Mouse (Mus musculus) megakaryocyte progenitor cell, adult 5-6 weeks (primary cell): ENCODE measurements around the gene Ppp1r11. TPM values are rescaled to one million over a fixed set of nuclear protein-coding genes. Genes with fewer than 3 reads are reported as not detected.
A peak's percentile ranks its signal among the peaks of the same experiment; 100 is the strongest.

ENCODE experiments used
- ATAC-seq: replicated peaks from 2 replicates; pipeline ENCODE4 v1.8.0; 2016; ENCODE audit warnings: mild to moderate bottlenecking, moderate TSS enrichment, inconsistent platforms; ENCODE audit not compliant: poor library complexity
- total RNA-seq, 2 experiments: library from RNA; stranded (forward) in 1 of 2; stranded (reverse) in 1 of 2; fragments of 157-497, 149-512 nt in 1 of 2; fragments of 200-1000 nt in 1 of 2; gene quantifications; 2 replicates each; pipeline versions ENCODE4 v1.2.3 to v1.2.4; 2015 to 2017

Gene Ppp1r11
- total RNA-seq, 2 experiments from 2014 or later = 57.1 to 82.1 TPM

DNA sequence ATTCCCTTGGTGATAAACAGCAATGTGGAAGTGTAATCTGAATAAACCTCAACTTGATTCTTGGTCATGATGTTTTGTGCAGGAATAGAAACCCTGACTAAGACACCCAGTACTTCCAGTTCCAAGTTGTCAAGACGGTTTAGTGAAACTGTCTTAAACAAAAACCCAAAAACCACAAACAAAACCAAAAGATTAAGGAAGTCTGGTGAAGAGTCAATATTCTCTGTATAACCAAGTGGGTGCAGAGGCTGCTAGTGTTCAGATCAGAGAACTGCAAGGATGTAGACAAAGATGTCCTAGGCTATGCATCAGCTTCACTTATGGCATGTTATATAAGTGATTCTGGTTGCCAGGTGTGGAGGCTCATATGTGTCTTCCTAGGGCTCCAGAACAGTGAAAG, 15.3 kb upstream of the Ppp1r11 start:
- peak; percentile 64 for ATAC-seq

DNA sequence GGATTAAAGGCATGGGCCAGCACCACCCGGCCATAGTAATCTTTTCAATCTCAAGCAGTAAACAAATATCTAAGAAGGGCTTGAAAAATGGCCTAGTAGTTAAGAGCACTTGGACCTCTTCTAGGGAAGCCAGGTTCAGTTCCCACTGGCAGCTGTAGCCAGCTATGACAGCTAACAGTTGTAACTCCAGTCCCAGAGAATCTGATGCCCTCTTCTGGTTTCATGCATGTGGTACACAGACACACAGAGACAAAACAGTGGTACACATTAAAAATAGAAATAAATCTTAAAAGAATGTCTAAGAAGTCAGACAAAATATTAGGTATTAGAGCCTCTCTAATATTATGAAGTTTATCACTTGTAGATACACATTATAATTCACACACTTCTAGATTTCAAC, 9.6 kb upstream of the Ppp1r11 start:
- ATAC-seq = no peak

DNA sequence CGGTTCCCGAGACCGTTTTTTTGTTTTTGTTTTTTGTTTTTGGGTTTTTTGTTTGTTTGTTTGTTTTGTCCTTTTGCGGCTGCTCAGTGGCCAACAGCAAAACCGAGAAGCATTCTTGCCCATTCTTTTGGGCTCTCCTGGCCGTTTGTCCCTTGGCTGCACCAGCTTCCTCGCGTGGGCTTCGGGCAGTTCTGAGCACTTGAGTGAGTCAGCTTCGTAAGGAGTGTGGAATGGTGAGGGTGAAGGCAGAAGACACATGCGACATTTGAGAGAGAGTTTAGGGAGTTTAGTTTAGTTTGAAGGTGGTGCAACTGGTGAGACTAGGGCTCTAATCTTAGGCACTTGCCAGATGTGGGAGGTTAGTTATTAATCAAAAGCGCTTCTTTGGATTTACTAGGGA, 7.3 kb upstream of the Ppp1r11 start:
- 0 out of 2 replicates have a peak, but pooled peaks have one; percentile 13 for ATAC-seq

DNA sequence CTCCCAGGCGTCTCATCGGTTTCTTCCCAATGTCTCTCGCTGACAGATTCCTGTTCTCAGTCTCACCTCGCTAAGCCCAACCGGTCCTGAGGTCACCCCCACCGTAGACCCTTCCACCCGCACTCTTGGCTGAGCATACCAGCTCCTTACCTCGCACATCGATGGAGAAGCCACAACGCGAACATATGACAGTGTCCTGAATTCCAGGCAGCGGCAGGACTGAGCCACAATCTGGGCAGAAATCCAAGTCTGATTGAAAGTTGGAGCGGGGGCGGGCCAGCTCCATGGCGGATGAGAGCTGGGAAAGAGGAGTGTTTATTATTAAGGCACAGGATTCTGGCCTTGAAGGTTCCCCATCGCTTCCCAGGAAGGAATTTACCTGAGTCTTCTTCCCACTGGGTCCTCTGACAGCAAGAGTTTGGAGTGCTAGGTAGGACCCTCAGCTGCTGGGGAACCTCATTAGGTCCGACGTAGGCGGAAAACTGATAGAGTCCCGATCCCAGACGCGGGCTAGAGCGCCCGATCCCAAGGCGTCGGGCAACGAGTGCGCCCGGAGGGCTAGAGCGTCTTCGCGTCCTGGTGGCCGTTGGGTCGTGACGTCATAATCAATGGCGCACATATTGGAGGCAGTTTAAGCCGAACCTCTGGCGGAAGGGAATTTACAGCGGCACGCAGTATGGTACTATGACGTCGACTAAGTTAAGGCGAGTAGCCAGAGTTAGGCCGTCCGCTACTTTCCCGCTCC, 6.6 kb upstream of the Ppp1r11 start, which contains the start of the genes Znrd1 and Znrd1as:
TSS of gene Znrd1 (minus strand) at position 561 of the 745 bp plus-strand sequence.
TSS of gene Znrd1as (plus strand) at position 594 of the 745 bp plus-strand sequence.
- ATAC-seq = peak; percentile 99

DNA sequence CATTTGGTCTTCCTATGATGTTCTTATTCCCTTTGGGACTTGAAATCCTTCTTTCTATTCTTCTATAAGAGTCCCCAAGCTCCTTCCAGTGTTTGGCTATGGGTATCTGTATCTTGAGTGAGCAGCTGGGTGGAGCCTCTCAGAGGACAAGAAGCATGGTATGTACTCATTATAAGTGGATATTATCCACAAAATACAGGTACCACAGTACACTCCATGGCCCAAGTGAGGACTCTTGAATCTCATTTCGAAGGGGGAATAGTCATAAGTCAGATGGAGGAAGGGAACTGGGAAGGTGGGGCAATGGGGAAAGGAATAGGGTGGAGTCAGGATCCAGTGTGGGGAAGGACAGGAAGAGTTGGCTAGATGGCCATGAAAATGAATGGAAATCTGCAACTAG, 1.5 kb upstream of the Ppp1r11 start:
- ATAC-seq = no peak

DNA sequence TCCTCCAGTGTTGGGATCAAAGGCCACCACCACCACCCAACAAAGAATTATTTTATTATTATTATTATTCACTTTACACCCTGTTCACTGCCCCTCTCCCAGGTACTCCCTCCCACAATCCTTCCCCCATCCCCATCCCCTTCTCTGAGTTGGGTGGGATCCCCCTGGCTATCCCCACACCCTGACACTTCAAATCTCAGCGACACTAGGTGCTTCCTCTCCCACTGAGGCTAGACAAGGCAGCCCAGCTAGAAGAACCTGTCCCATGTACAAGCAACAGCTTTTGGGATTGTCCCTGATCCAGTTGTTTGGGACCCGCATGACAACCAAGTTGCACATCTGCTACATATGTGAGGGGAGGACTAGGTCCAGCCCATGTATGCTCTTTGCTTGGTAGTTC, 1.1 kb upstream of the Ppp1r11 start:
- ATAC-seq = no peak

DNA sequence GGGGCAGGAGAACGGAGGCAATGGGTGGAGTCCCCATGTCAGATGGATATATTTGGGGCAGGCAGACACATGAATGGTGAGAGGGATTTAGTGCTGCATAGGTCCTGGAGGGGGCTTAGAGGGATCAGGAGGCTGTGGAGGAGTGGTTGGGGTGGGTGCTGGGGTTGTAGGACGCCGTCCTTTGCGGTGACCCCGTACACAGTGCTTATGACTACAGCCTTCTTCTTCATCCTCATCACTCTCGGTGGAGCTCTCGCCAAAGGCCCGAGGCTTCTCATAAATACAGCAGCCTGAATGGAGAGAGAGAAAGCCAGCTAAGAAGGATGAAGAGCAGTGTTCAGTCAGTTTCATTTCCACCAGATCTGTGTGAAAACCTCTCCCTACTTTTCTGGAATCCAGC, 2.3 kb downstream of the Ppp1r11 start:
- ATAC-seq = no peak

DNA sequence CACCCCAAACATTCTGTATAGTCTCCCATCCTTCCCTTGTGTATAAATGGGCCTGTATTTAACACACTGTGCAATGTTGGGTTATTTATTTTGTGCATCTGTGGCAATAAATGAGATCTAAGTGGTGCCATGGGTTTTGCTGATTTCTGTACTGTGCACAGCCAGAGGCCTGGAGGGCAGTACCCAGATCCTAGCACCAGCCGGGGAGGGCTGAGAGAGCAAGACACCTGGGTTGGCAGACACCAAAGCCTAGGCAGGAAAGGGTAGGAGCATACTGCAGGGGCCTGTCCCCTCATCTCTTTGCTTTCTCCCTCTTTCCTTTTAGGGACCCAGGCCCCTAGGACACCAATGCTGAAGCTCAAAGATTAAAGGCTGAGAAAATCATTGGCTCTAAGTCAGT, 3.3 kb downstream of the Ppp1r11 start:
- ATAC-seq = no peak

DNA sequence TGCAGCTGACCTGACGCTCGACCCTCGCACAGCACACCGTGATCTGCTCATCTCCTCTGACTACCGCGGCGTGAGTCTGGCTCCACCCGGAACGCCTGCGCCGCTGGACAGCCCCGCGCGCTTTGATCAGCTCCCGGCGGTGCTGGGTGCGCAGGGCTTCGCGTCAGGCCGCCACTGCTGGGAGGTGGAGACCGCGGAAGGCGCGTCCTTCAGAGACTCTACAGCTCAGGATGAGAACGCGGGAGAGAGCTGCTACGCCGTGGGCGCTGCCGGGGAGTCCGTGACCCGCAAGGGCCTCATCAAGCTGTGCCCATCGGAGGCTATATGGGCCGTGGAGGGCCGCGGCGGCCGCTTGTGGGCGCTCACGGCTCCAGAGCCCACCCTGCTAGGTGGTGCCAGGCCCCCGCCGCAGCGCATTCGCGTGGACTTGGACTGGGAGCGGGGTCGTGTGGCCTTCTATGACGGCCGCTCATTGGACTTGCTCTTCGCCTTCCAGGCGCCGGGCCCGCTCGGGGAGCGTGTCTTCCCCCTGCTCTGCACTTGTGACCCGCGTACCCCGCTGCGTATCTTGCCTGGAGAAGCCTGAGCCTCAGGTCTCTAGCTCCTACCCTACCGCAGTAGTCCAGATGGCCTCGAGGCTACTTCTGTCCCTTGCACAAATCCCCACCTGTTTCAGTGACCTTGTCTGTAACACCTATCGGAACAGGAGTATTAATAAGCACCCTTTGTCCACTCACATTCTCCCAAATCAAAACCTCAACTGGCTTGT, 4.3 kb downstream of the Ppp1r11 start:
- peak; percentile 7; the same call in 1 of the 2 replicates for ATAC-seq

DNA sequence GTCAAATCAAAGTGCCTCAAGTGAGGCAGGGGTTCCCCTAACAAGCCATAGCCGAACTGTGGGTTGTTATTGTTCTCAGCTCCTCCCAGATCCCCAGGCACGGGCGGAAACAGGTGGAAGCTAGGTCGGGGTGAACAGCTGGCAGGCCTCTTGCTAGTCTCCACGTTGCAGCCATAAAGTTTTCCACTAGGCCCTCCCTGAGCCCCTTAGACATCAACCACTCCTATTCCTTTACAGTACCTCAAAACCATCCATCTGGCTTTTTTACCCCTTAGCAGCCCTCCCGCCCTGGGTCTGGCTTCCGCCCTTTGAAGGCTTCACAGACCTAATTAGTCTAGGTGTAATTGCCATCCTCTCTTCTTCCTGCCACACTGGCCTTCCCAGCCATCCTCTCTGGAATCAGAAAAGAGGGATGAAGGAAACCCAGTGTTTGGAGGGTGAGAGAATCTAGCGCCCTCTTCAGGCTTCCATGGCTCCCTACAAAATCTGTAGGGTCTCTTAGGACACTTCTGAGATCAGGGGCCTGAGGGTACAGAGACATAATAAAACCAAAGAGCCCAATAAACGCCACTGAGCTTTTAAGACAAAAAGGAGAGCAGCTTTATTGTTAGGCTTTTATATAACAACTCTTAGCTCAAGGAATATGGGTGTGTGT, 7.3 kb downstream of the Ppp1r11 start:
- ATAC-seq = no peak

DNA sequence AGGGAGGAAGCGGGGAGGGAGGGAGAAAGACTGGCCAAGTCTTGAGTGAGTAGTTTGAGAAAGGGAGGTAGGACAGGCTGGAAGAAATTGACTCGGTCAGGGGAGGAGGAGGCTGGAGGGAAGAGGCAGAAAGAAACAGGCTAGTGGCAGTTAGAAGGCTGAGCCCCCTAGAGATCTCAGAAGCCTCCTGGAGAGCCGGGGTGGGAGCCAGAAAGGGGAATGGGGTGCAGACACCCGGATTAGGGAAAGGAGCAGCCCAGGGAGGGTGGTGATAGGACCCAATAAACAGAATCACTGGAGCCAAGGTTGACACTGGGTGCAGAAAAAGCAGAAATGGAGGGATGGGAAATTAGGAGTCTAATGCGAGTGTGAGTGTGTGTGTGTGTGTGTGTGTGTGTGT, 7.8 kb downstream of the Ppp1r11 start:
- no peak for ATAC-seq

DNA sequence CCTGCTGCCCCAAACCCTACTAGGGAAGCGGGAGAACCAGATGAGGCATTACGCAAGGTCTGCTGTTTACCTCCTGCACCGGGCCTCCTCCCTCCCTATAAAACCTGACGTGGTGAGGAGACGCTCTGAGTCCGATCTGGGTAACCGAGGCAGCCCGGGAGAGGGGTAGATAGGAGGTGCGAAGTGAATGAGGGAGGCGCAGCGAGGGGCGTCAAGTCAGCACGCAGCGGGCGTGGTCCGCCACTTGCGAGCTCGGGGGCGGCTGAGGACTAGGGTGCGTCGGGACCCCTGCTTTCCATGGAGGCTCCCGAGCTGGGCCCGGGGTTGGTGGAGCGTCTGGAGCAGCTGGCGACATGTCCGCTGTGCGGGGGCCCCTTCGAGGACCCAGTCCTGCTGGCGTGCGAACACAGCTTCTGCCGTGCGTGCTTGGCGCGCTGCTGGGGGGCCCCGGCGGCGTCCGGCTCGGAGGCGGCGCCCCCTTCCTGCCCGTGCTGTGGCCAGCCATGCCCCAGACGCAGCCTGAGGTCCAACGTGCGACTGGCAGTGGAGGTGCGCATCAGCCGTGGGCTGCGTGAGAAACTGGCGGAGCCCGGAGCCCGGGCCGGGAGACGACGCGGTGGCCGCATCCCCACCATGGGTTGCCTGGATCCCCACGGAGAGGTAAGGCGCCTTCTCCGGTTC, 8.6 kb downstream of the Ppp1r11 start, which contains the start of gene Rnf39:
TSS of gene Rnf39 (plus strand) at position 128 of the 681 bp plus-strand sequence.
- peak; percentile 27 for ATAC-seq

DNA sequence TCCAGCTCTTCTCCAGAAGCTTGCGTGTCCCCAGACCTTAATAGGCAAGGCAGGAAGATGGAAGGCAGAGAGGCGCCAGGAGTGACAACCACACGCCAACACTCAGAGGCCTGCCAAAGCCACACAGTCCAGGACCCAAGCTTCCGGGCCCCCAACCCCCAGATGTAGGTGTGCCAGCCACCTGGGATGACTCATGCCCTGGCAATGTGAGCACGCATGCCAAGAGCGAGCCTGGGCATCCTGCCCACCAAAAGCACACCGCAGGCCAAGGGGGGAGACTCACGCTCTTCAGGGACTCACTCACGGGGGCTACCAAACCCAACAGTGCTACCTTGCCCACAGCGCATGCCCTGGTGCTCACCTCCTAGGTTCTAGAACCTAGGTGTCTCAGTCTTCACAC, 9.2 kb downstream of the Ppp1r11 start:
- ATAC-seq = peak; percentile 18

DNA sequence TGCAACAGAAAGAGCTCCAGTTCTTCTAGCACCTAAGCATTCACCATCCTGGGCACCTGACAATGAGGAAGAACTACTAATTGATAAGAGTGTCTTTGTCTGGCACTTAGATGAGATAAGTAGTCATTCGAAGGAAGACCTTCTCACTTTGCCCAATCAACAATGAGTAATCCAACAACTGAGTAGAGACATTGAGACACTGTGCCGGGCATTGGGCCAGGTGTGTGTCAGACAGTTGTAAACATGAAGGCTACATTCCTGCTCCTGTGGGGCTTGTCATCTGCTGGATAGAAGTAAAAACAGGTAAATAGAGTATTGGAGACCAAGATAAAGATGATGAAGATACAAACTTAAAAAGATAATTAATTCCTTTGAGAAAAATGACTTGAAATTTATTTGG, 13.5 kb downstream of the Ppp1r11 start:
- ATAC-seq = no peak

DNA sequence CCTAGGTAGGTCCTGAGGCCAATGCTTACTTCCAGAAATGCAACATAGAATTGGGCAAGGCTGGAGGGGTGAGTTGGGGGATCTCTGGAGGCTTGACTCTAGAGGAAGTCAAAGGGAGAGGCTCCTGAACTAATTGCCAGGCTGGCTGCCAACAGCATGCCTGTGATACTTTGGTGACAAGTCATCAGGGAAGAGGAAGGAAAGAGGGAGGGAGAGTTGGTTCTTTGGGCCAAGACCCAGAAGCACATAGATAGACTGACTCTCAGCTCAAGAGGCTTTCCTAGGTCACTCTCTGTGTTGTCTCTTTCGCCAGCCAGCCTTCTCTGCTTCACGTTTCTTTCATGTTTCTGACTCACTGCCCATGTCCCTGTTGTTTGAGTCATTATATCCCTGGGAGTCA, 19.7 kb downstream of the Ppp1r11 start:
- no peak for ATAC-seq

DNA sequence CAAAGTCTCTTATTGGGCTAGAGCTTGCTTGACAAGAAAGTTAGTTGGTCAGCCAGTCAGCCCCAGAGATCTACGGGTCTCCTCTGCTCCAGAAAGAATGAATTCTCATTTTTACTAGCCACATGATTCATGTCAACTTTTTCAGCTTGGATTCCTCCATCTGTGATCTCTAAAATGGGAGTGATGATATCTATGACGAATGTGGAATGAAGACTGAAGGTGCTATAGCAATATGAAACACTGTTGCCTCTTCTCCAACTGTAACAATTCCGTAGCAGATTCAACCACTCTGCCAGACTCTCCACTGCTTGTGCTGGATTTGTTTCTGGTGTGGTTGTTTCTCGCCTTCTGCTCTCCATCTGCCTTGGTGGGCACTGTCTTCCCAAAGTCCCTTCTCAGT, 20.4 kb downstream of the Ppp1r11 start:
- no peak for ATAC-seq

DNA sequence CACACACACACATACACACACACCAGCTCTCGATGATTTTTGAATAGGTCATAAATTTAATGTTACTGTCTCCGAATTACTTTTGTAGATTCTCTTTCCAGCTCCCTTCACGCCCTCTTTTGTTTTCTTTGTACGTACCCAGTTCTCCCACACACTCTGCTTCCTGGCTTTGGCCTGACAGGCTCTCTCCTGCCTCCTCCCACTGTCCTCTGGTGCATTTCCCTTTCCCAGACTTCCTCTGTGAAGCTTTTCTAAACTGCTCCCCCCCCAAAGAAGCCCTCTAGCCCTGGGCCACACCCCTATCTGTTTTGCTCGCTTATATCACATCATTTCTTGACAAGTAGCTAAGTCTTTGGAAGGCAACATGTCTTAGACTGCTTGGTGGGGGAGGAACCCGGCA, 21.3 kb downstream of the Ppp1r11 start:
- no peak for ATAC-seq

DNA sequence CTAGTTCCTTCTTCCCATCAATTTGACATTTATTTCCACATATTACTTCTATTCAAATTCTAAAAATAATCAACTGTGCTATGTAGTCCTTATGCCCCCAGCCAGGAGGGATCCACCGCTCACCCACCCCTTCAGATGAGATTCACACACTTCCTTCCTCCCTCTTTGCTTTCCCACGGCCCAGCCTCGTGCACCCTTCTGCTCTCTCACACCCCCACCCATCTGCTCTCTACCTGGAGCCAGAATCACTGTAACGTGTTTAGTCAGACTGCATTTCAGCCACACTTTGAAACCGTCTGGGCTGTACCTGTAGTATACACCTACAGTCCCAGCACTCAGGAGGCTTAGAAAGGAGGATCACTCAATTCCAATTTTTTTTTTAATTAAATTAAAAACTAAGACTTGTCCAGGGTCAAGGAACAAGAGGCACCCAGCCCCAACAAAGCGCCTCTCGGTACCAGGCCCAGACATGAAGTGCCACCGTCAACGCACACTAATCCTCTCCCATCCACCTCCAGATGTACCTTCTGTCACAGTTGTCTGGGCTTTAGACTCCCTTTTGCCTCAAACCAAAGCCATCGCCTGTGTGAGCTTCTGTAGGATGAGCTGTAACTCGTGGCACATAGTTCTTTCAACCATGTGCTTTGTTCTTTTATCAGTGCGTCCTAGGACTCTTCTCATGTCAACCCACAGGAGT, 22.2 kb downstream of the Ppp1r11 start:
- ATAC-seq = no peak

DNA sequence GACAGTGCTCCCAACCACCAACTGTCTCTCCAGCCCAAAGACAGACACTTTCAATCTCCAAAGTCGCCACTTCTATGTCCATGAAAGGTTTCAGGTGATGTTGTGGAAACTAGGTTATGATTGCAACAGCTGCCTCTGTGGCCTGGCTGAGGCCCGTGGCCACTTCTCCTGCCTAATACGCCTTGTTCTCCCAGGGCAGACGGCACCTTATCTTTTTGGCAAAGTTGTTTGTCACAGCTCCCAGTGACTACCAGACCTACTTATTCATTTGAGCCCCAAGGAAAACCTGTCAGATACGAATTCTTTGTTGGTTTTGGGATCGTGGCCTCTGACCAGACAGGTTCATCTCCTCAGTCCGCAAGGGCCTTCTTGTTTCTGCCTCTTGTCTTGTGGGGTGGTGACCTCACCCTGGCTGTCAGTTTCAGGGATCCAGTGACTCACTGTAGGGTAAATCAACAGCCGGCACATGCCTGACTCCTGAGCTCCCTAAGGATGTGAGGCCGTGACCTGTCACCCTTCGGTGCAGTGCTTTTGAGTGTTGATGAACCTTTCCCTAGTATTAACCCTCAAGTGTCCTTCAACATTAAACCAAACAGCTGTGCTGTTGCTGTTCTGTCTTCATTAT, 23.9 kb downstream of the Ppp1r11 start:
- ATAC-seq = no peak

DNA sequence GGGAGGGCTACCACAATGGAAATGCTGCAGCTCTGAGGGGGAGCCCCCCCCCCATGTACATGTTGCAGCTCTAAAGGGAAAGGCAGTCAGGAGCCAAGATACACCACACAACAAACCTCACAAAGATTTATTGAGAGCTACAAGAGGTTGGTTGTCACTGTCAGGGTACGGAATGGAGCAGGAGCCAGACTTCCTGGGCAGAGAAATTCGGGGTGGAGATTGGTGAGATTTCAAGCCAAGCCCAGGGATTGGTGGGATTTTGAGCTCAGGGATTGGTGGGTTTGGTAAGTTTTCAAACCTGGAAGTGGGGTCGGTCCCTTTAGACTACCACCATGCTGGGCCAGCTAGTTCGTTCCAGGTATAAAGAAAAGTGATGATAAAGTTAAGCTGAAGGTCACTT, 28.1 kb downstream of the Ppp1r11 start:
- no peak for ATAC-seq
